Mouse (Mus musculus) embryonic facial prominence, embryonic 14.5 days (tissue): Measurements from ENCODE around the gene Kbtbd3. TPM values are rescaled to one million over a fixed set of nuclear protein-coding genes. Genes with fewer than 3 reads are reported as not detected.
A peak's percentile ranks its signal among the peaks of the same experiment; 100 is the strongest.

Experiments
- ATAC-seq: fragments of 200-750 bp; cut with Nextera tagmentation; 2 replicates; pipeline ENCODE4 v1.8.0; 2017; ENCODE audit warnings: low read depth, moderate number of reproducible peaks, moderate TSS enrichment
- DNase-seq: peaks from one replicate; pipeline ENCODE4 v3.0.0-alpha.2; 2015; ENCODE audit warnings: low spot score
- H3K27ac ChIP-seq: fragments of 300-500 bp; sonication (generic); replicated peaks from 2 replicates; pipeline ENCODE4 v1.5.1; 2014; ENCODE audit warnings: low read depth, mild to moderate bottlenecking, low read length, moderate library complexity
- H3K27me3 ChIP-seq: fragments of 300-500 bp; sonication (generic); replicated peaks from 2 replicates; pipeline ENCODE4 v1.6.1; 2014; ENCODE audit warnings: low read length; ENCODE audit not compliant: control insufficient read depth, insufficient read depth
- H3K36me3 ChIP-seq: fragments of 300-500 bp; sonication (generic); 2 replicates; pipeline ENCODE4 v1.6.1; 2014; ENCODE audit warnings: low read length, mixed read lengths; ENCODE audit not compliant: control insufficient read depth, insufficient read depth
- H3K4me1 ChIP-seq: fragments of 300-500 bp; sonication (generic); 2 replicates; pipeline ENCODE4 v1.6.1; 2014; ENCODE audit warnings: antibody characterized with exemption, low read length; ENCODE audit not compliant: control insufficient read depth, insufficient read depth
- H3K4me2 ChIP-seq: fragments of 300-500 bp; sonication (generic); 2 replicates; pipeline ENCODE4 v1.6.1; 2014; ENCODE audit warnings: low read depth, mild to moderate bottlenecking, low read length, moderate library complexity, mixed read lengths
- H3K4me3 ChIP-seq: fragments of 300-500 bp; sonication (generic); 2 replicates; pipeline ENCODE4 v1.5.1; 2014; ENCODE audit warnings: low read depth, mild to moderate bottlenecking, low read length
- H3K9ac ChIP-seq: fragments of 300-500 bp; sonication (generic); 2 replicates; pipeline ENCODE4 v1.6.1; 2014; ENCODE audit warnings: low read depth, mild to moderate bottlenecking, low read length, moderate library complexity, mixed read lengths
- H3K9me3 ChIP-seq: fragments of 300-500 bp; sonication (generic); 2 replicates; pipeline ENCODE4 v1.6.1; 2016; ENCODE audit warnings: low read length; ENCODE audit not compliant: control insufficient read depth
- WGBS: fragments of 180-500 bp; shearing (Covaris S2); extraction: QIAGEN DNeasy Blood & Tissue Kit; methylation state at CpG from one replicate; pipeline ENCODE4 v1.1.7; 2014; 5-methylcytosine and 5-hydroxymethylcytosine counted together
- polyA plus RNA-seq: library from polyadenylated mRNA; unstranded; fragments of >200 nt; fragmentation: Nextera tagmentation; extraction: Ambion mirVana; gene quantifications from 2 replicates; pipeline ENCODE4 v1.2.1, GENCODE M21; 2014

Kbtbd3 gene
- 6.6 and 6.8 TPM in 2 replicates for polyA plus RNA-seq

- DNase-seq (peak; percentile 100), ATAC-seq (peak; percentile 99)
- Histone ChIP-seq H3K4me3 (peak within 1 kb of the TSS; percentile 78), H3K4me1 (peaks cover 17% of the 10 kb centered on the region), H3K27ac (peak within 1 kb of the TSS; percentile 92), H3K4me2 (peak within 1 kb of the TSS; percentile 69), H3K9ac (peak within 1 kb of the TSS; percentile 82), H3K36me3 (no peaks in the 10 kb centered on the region), H3K9me3 (no peaks in the 10 kb centered on the region), H3K27me3 (no peaks in the 10 kb centered on the region)
- WGBS = under 1% methylated on average over 43 of the region's 53 CpGs
Observed at GRCm38 (mm10) chr9:4309351-4310085, at the start of gene Kbtbd3, which contains the start of gene Aasdhppt. Kbtbd3 (plus strand) TSS chr9:4309833. Aasdhppt (minus strand) TSS chr9:4309471.

DNA sequence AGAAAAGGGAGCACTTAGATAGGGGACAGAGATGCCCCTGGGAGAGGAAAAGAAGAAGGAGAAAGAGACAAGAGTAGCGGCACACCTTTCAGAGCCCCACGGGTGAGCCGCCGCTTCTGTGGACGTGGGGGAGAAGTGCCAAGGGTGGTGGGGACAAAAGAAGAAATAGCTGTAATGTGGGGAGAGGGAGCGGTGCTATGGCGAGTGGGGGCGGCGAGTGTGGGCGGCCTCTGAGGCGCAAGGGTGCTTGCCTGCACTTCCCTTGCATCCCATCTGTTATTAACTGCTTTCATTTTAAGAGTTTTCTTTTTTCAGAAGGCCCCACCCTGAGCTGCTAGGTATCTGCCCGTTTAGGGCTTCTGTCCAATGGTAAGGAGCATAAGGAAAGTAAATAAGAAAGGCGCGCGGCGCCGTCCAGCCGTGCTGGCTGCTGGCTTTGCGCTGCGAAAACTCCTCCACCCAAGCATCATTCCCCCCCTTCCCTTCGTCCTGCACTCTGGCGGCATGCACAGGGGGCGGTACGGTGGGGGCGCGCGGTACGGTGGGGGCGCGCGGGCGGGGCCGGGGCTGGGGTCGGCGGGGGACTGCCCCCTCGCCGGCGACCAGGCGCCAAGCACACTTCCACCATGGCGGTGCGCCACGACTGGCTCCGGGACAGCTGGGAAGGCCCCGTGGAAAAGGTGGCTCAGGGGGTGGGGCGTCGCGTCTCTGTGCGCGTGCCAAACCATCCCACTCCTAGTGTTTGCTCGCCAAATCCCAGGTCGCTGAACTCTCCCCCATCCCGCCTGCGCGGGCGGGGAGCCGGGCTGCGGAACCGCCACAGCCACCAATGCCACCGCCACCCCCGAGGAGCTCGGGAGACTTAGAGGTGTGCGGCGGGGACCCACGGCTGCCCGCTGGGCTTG, 49.5 kb upstream of the Kbtbd3 start:
- peaks cover 14% of the 10 kb centered on the region for H3K9me3 ChIP-seq
- H3K4me1 ChIP-seq = no peaks in the 10 kb centered on the region
- WGBS = 65% methylated on average over 64 of the region's 65 CpGs
- DNase-seq (peak; percentile 11), ATAC-seq (0 out of 2 replicates have a peak, but pooled peaks have one; percentile 26)
- H3K9ac ChIP-seq = no peak overlapping the region
- H3K4me3 ChIP-seq = peak overlapping the region; percentile 7; the same call in 1 of the 2 replicates
- no peaks in the 10 kb centered on the region for H3K27me3 ChIP-seq
- no peak overlapping the region for H3K27ac ChIP-seq
- no peaks in the 10 kb centered on the region for H3K36me3 ChIP-seq
- H3K4me2 ChIP-seq = no peak overlapping the region

- no peak overlapping the region for H3K27ac ChIP-seq
- ATAC-seq (no peak), DNase-seq (no peak)
- 63% methylated on average over 12 of the region's 12 CpGs for WGBS
- H3K4me2 ChIP-seq = no peak overlapping the region
- H3K4me3 ChIP-seq = 0 out of 2 replicates have a peak overlapping the region, but pooled peaks have one; percentile 7
- H3K9ac ChIP-seq = no peak overlapping the region
- H3K9me3 ChIP-seq = peaks cover 14% of the 10 kb centered on the region
- H3K27me3 ChIP-seq = no peaks in the 10 kb centered on the region
- H3K36me3 ChIP-seq = no peaks in the 10 kb centered on the region
- H3K4me1 ChIP-seq = no peaks in the 10 kb centered on the region
Observed at GRCm38 (mm10) chr9:4260746-4261090, 48.9 kb upstream of the Kbtbd3 start.

DNA sequence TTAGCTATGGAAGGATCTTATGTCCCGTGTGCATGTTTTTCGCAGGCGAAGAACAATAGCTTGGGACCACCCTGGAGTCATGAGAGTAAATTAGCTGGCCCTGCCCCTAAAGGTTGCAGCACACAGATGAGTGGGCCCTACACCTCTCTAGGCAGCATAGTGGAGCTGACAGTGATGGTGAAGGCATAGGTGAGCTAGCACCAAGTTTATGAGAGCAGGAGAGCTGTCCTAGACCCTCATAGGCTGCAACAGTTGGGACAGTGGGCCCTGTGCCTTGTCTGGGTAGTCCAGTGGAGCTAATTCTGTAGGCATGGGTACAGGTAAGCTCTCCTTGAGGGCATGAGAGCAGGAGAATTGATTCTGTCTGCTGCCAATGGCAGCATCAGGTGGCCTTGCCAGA, 42.8 kb upstream of the Kbtbd3 start:
- 100% methylated on average over 3 of the region's 3 CpGs for WGBS
- ATAC-seq = no peak

DNA sequence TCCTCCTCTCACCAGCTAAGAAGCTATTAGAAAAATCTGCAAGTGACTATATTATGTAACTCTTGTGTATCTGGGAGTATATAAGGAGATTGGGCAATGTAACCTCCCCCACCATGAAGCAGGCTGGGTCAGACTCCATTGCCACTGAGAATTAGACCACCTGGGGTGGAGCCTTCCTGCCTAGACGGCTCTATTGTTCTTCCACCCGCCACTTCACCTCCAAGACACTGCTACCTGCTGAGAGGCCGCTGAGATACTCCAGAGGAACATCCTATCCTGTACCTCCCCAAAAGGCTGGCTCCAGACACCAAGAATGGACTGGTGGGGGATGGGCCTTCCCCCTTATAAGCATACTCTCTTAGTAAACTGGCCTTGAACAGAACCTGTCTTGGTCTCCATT, 25.8 kb upstream of the Kbtbd3 start:
- 14% methylated on average over 3 of the region's 3 CpGs for WGBS
- Histone ChIP-seq H3K4me1 (no peaks in the 10 kb centered on the region), H3K36me3 (peaks cover 15% of the 10 kb centered on the region; the same call in 1 of the 2 replicates), H3K4me2 (no peak overlapping the region), H3K27ac (no peak overlapping the region), H3K4me3 (no peak overlapping the region), H3K27me3 (no peaks in the 10 kb centered on the region), H3K9me3 (0 out of 2 replicates have a peak, but pooled peaks cover 4% of the 10 kb centered on the region), H3K9ac (no peak overlapping the region)
- ATAC-seq (no peak), DNase-seq (no peak)

More for the DNA sequence above, 42.8 kb upstream of the Kbtbd3 start:
- H3K9me3 ChIP-seq = no peaks in the 10 kb centered on the region
- H3K4me2 ChIP-seq = no peak overlapping the region
- no peak overlapping the region for H3K27ac ChIP-seq
- no peaks in the 10 kb centered on the region for H3K4me1 ChIP-seq
- no peak for DNase-seq
- H3K36me3 ChIP-seq = no peaks in the 10 kb centered on the region
- no peak overlapping the region for H3K4me3 ChIP-seq
- no peak overlapping the region for H3K9ac ChIP-seq
- no peaks in the 10 kb centered on the region for H3K27me3 ChIP-seq

GRCm38 (mm10) chr9:4300466-4300865, 9.2 kb upstream of the Kbtbd3 start:
- 97% methylated on average over 2 of the region's 2 CpGs for WGBS
- no peaks in the 10 kb centered on the region for H3K9me3 ChIP-seq
- ATAC-seq (no peak), DNase-seq (no peak)
- H3K27me3 ChIP-seq = no peaks in the 10 kb centered on the region
- no peak overlapping the region for H3K4me3 ChIP-seq
- no peak overlapping the region for H3K4me2 ChIP-seq
- no peak overlapping the region for H3K27ac ChIP-seq
- H3K4me1 ChIP-seq = no peaks in the 10 kb centered on the region
- H3K9ac ChIP-seq = no peak overlapping the region
- H3K36me3 ChIP-seq = peaks cover 41% of the 10 kb centered on the region

DNA sequence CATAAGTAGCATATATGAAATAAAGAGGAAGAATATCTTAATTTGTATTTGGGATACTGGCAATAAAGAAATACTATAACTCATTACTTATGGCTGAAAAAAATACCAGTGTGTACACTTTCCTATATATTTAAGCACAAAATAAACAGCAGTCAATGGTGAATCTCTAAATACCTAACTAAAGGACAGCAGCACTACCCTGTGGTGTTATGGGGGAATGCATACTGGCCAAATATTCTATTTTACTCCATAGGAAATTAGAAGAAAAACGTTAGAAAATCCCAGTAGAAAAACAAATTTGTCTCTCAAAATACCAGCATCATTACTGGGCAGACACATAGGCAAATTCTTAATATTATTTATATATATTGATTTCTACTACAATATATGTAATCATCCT, 4.8 kb upstream of the Kbtbd3 start:
- H3K4me3 ChIP-seq = no peak overlapping the region
- ATAC-seq (no peak), DNase-seq (no peak)
- no peaks in the 10 kb centered on the region for H3K27me3 ChIP-seq
- no peak overlapping the region for H3K27ac ChIP-seq
- peaks cover 11% of the 10 kb centered on the region for H3K4me1 ChIP-seq
- H3K9ac ChIP-seq = no peak overlapping the region
- no peaks in the 10 kb centered on the region for H3K9me3 ChIP-seq
- peaks cover 22% of the 10 kb centered on the region for H3K36me3 ChIP-seq
- 49% methylated on average over 1 of the region's 1 CpGs for WGBS
- H3K4me2 ChIP-seq = no peak overlapping the region

DNA sequence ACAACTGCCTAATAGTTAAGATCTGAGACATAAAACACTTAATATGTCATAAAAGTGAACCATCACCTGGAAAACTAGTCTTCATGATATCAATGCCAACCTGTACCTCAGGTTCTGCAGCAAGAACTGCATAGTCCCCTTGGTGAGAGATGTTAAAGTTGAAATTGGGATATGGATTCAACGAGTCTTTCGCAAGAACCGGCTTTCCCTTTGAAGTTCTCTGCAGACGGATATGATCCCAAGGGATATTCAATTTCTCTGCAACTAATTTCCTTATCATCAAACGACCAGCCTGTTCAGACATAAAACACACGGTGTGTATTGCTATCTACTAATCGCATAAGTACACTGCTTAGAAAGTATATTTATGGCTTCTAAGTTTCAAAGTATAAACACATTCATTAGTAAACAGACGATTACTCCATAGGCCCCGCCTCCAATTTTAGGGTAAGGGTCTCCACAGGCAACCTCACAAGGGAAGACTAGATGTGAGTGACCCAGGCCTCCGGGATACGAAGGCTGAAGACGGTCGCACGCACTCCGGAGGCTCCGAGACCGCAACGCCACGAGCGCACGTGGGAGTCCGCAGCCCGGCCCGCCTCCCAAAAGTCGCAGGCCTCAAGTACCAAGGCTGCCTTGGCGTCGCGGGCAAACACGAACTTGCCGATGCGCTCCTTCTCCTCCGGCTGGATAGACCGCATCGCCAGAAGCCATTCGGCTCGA, 844 bp upstream of the Kbtbd3 start:
- Histone ChIP-seq H3K9me3 (no peaks in the 10 kb centered on the region), H3K4me3 (peak overlapping the region; percentile 78), H3K4me2 (peak overlapping the region; percentile 69), H3K36me3 (no peaks in the 10 kb centered on the region), H3K4me1 (peaks cover 17% of the 10 kb centered on the region), H3K27ac (peak overlapping the region; percentile 79), H3K27me3 (no peaks in the 10 kb centered on the region), H3K9ac (peak overlapping the region; percentile 82)
- DNase-seq = peak; percentile 35
- WGBS = under 1% methylated on average over 30 of the region's 36 CpGs
- ATAC-seq = peak; percentile 39
